Mouse (Mus musculus): ENCODE measurements at regions not wholly inside any gene's neighbourhood (a gene's known extent, or its start where the extent isn't known, plus 50 kb on each side); places are given as distances from the start of the nearest gene placed in this dataset.

- Histone ChIP-seq H3K4me2 (ENCODE audit: low read depth, low read length) (no peak overlapping the region), H3K9ac (ENCODE audit: low read length) (no peak overlapping the region), H3K27ac (ENCODE audit: low read length) (no peak overlapping the region), H3K36me3 (ENCODE audit: control insufficient read depth, insufficient read depth, low read length) (no peaks in the 10 kb centered on the region), H3K4me1 (replicated peaks; ENCODE audit: control insufficient read depth, insufficient read depth, low read length) (peaks cover 6% of the 10 kb centered on the region), H3K9me3 (ENCODE audit: control insufficient read depth, low read length) (no peaks in the 10 kb centered on the region), H3K27me3 (ENCODE audit: control insufficient read depth, insufficient read depth, low read depth, low read length) (no peaks in the 10 kb centered on the region), H3K4me3 (ENCODE audit: low read length) (no peak overlapping the region)
- 70% methylated on average over 3 of the region's 3 CpGs for WGBS
- no peak for ATAC-seq (ENCODE audit: low read depth)
These were observed 310.4 kb downstream of the Gm10295 start for GRCm38 (mm10) chr7:71040846-71041245.

GRCm38 (mm10) chr7:71038537-71038936 lies 312.7 kb downstream of the Gm10295 start:
- Histone ChIP-seq H3K36me3 (ENCODE audit: control insufficient read depth, insufficient read depth, low read length) (no peaks in the 10 kb centered on the region), H3K27me3 (ENCODE audit: control insufficient read depth, insufficient read depth, low read depth, low read length) (no peaks in the 10 kb centered on the region), H3K9ac (ENCODE audit: low read length) (no peak overlapping the region), H3K4me3 (ENCODE audit: low read length) (no peak overlapping the region), H3K9me3 (ENCODE audit: control insufficient read depth, low read length) (no peaks in the 10 kb centered on the region), H3K4me1 (replicated peaks; ENCODE audit: control insufficient read depth, insufficient read depth, low read length) (peaks cover 6% of the 10 kb centered on the region), H3K27ac (ENCODE audit: low read length) (peak overlapping the region; percentile 80), H3K4me2 (ENCODE audit: low read depth, low read length) (no peak overlapping the region)
- 59% methylated on average over 5 of the region's 5 CpGs for WGBS
- peak; percentile 85 for ATAC-seq (ENCODE audit: low read depth)

DNA sequence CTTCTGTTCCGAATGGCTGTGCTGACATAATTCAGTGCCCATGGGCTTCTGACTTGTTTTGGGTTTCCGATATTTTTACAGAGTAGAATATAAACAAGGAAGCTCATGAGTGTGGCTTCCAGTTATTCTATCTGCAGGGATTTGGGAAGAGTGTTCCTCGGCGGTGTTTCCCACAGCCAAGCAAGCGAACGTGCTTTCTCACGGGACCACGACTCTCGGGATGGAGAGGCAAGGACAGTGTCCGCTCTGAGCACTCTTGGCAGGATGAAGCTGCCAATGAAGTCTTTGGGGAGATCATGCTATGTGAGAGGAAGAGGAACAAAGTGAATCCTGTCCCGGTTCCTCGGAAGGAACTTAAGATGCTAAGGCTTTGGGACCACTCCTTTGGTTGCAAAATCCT lies 318.2 kb downstream of the Gm10295 start:
- Histone ChIP-seq H3K4me1 (replicated peaks; ENCODE audit: control insufficient read depth, insufficient read depth, low read length) (peaks cover 6% of the 10 kb centered on the region), H3K36me3 (ENCODE audit: control insufficient read depth, insufficient read depth, low read length) (no peaks in the 10 kb centered on the region), H3K9me3 (ENCODE audit: control insufficient read depth, low read length) (no peaks in the 10 kb centered on the region), H3K9ac (ENCODE audit: low read length) (no peak overlapping the region), H3K4me3 (ENCODE audit: low read length) (no peak overlapping the region), H3K27me3 (ENCODE audit: control insufficient read depth, insufficient read depth, low read depth, low read length) (no peaks in the 10 kb centered on the region), H3K4me2 (ENCODE audit: low read depth, low read length) (no peak overlapping the region), H3K27ac (ENCODE audit: low read length) (peak overlapping the region; percentile 18; the same call in 1 of the 2 replicates)
- WGBS: 70% methylated on average over 12 of the region's 12 CpGs
- peak; percentile 34; the same call in 1 of the 2 replicates for ATAC-seq (ENCODE audit: low read depth)

- H3K4me1 ChIP-seq (replicated peaks; ENCODE audit: control insufficient read depth, insufficient read depth, low read length): no peaks in the 10 kb centered on the region; the same call in 1 of the 2 replicates
- no peaks in the 10 kb centered on the region for H3K36me3 ChIP-seq (ENCODE audit: control insufficient read depth, insufficient read depth, low read length)
- no peaks in the 10 kb centered on the region for H3K27me3 ChIP-seq (ENCODE audit: control insufficient read depth, insufficient read depth, low read depth, low read length)
- H3K4me2 ChIP-seq (ENCODE audit: low read depth, low read length): peak overlapping the region; percentile 58
- WGBS: 4% methylated on average over 9 of the region's 9 CpGs
- no peak for ATAC-seq (ENCODE audit: low read depth)
- peak overlapping the region; percentile 39 for H3K4me3 ChIP-seq (ENCODE audit: low read length)
- peak overlapping the region; percentile 32 for H3K9ac ChIP-seq (ENCODE audit: low read length)
- no peak overlapping the region for H3K27ac ChIP-seq (ENCODE audit: low read length)
- peaks cover 4% of the 10 kb centered on the region for H3K9me3 ChIP-seq (ENCODE audit: control insufficient read depth, low read length)
These were observed 327.2 kb downstream of the Gm10295 start for GRCm38 (mm10) chr7:71023946-71024610.

- 6% methylated on average over 16 of the region's 16 CpGs for WGBS
- H3K9ac ChIP-seq (ENCODE audit: low read length): peak overlapping the region; percentile 32
- H3K27me3 ChIP-seq (ENCODE audit: control insufficient read depth, insufficient read depth, low read depth, low read length): no peaks in the 10 kb centered on the region
- H3K4me1 ChIP-seq (replicated peaks; ENCODE audit: control insufficient read depth, insufficient read depth, low read length): no peaks in the 10 kb centered on the region; the same call in 1 of the 2 replicates
- H3K4me3 ChIP-seq (ENCODE audit: low read length): peak overlapping the region; percentile 39
- H3K36me3 ChIP-seq (ENCODE audit: control insufficient read depth, insufficient read depth, low read length): no peaks in the 10 kb centered on the region
- peak overlapping the region; percentile 58 for H3K4me2 ChIP-seq (ENCODE audit: low read depth, low read length)
- ATAC-seq (ENCODE audit: low read depth): peak; percentile 60; the same call in 1 of the 2 replicates
- H3K9me3 ChIP-seq (ENCODE audit: control insufficient read depth, low read length): peaks cover 4% of the 10 kb centered on the region
- no peak overlapping the region for H3K27ac ChIP-seq (ENCODE audit: low read length)
These were observed 327.9 kb downstream of the Gm10295 start for GRCm38 (mm10) chr7:71023253-71023945.
